Mouse (Mus musculus) bone marrow, adult 2 months (tissue): ENCODE data around the gene Gm3327. TPM values are rescaled to one million over a fixed set of nuclear protein-coding genes. Genes with fewer than 3 reads are reported as not detected.
"Not testable (repeated sequence)": the region's sequence is repeated elsewhere in the genome, so short reads cannot be mapped to it uniquely, and the experiment has no call there.

ENCODE experiments used
- H3K27ac ChIP-seq: fragments of 200-500 bp; 2 replicates; pipeline ENCODE4 v1.5.1; 2012; ENCODE audit warnings: low read depth, mild to moderate bottlenecking, control low read depth, inconsistent platforms, low read length; ENCODE audit not compliant: control insufficient read depth, poor library complexity, insufficient read depth
- H3K4me1 ChIP-seq: fragments of 200-500 bp; 2 replicates; pipeline ENCODE4 v1.6.1; 2011; ENCODE audit warnings: low read length; ENCODE audit not compliant: control insufficient read depth, insufficient read depth
- H3K4me3 ChIP-seq: fragments of 200-500 bp; replicated peaks from 2 replicates; pipeline ENCODE3; 2011; ENCODE audit warnings: mild to moderate bottlenecking, low read depth, low read length, control low read depth; ENCODE audit not compliant: control insufficient read depth
- CTCF ChIP-seq: fragments of 200-500 bp; IDR thresholded peaks from 2 replicates; pipeline ENCODE4 v1.5.1; 2011; ENCODE audit warnings: low read length, control low read depth; ENCODE audit not compliant: control insufficient read depth, insufficient read depth
- POLR2A ChIP-seq: fragments of 200-500 bp; IDR thresholded peaks from 2 replicates; pipeline ENCODE4 v1.6.1; 2011; ENCODE audit warnings: low read depth, mild to moderate bottlenecking, control low read depth, low read length, borderline replicate concordance; ENCODE audit not compliant: control insufficient read depth
- WGBS: fragments of 180-500 bp; shearing (Covaris S2); methylation state at CpG from one replicate; pipeline ENCODE4 v1.1.7; 2018; 5-methylcytosine and 5-hydroxymethylcytosine counted together
- polyA plus RNA-seq: library from polyadenylated mRNA; stranded (reverse); fragments of >200 nt; gene quantifications from 2 replicates; pipeline ENCODE4 v1.2.4, GENCODE M21; 2011; ENCODE audit warnings: low replicate concordance; ENCODE audit not compliant: missing spikeins, insufficient read depth, insufficient read length

Gm3327 gene
- not detected in 2 replicates for polyA plus RNA-seq

DNA sequence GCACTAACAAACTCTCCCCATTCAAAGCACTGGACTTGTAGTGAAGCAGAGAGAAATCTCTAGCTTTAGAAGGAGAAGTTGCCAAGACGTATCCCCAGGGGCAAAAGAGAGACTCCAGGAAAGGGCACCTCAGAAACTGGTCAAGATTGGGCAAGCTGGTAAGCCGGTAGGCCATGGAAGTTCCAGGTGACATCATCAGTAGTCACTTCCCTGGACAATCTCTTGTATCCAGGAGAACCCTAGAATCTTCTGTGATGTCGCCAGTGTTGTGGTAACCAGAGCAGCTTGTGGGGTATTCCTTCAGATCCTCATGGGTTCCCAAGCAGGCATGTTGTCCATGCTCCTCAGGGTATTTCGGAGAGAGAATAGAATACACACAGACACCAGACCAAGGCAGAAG, at the start of gene Gm3327:
Gene Gm3327, plus strand, starts transcription at position 301 of the 400 bp plus-strand sequence.
- H3K4me1 ChIP-seq, H3K27ac ChIP-seq, H3K4me3 ChIP-seq: not testable (repeated sequence)
- 68% methylated on average over 3 of the region's 4 CpGs for WGBS

DNA sequence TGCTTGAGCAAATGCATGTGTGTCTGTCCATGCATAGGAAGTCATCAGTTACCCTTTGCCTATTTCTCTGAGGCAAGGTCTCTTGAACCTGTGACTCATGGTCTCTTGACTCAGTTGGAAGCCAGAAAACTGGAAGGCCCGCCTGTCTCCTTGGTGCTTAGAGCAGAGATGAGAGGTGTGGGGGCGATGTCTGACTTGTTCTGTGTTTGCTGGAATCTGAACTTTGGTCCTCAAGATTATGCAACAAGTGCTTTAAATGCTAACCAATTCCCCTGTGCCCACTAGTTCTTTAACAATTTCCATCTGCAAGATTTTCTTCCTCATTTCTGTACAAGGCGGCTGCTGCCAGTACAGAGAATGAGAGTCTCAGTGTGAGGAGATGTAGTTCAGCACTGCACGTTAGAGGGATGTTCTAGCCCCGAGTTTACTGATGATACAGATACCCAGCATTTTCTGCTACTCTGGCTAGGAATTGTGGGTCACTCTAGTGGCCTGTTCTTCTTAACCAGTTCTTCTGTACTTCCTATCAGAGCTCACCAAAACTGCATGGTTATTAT, 45.8 kb upstream of the Gm3327 start:
- not testable (repeated sequence) for H3K4me1 ChIP-seq, H3K4me3 ChIP-seq, H3K27ac ChIP-seq
- WGBS: 29% methylated on average over 5 of the region's 5 CpGs

DNA sequence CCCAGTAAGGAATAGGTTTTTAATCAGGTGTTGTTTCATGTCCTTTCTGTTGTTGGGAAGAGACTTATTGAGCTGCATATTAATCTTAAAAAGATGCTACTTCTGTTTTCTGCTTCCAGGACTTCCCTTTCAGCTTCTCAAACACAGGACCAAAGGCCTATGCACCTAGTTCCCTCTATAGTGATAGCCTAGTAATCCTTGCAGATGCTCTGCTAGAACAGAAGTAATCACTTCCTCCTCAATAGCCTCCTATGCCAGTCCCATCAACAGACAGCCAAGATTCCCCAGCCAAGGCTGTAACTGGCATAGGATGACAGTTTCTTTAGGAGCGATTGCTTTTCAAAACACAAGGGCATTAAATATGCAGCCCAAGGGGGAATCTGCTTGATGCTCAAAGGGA, 37.1 kb upstream of the Gm3327 start:
- H3K4me3 ChIP-seq, H3K4me1 ChIP-seq, H3K27ac ChIP-seq: not testable (repeated sequence)
- 86% methylated on average over 1 of the region's 1 CpGs for WGBS

DNA sequence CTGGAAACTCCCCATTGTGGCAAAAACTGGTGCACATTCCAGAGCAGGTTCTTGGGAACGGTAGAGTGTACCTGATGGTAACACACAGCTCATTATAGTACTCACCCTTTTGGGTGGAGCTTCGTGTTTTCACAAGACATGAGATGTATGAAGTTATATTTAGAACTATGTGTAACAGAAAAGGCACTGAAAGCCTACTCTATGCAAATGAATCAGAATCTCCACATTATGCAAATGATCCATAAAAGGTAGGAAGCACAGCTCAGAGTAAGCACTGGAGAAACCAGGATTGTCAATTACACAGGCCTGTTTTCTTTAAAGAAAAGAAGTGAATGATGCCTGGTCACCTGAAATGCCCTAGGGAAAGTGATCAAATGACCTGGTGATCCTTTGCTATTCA, 36.1 kb upstream of the Gm3327 start:
- H3K4me3 ChIP-seq, H3K4me1 ChIP-seq, H3K27ac ChIP-seq: not testable (repeated sequence)
- WGBS: 46% methylated on average over 2 of the region's 2 CpGs

DNA sequence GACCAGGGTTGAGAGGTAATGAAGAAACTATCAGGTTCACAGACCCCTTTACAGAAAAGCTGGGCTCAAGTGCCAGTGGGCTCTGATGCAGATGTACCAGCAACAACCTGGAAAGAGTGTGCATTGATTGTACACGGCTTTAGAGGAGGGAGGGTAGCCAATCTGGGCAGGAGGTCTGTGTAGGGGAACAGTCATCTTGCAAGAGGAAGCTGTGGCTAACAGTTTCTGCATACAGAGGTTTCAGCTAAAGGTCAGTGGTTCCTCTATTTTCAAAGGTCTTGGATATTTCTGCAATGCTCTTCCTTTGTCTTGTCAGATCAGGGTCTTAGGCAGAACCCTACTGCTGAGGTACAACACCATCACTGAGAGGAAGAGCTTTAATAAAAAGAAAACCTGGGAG, 32.1 kb upstream of the Gm3327 start:
- H3K27ac ChIP-seq, H3K4me1 ChIP-seq, H3K4me3 ChIP-seq: not testable (repeated sequence)
- 0% methylated on average over 1 of the region's 1 CpGs for WGBS

DNA sequence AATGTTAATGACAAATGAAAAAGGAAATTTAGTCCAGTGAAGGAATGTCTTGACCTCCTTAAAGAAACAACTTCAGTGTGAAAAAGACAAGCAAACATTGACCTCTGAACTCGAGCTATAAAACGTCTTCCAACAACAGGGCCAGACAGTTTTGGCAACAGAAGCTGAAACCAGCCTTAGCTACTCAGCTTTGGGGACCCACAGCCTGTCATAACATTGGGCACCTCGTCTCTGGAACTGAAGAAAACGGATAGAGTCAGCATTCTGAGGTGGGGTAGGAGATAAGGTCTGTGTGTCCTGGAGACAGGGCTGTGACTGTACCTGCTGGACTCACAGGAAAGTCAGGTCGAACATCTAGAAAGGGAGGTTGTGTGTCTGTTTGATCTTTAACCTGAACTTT, 29.2 kb upstream of the Gm3327 start:
- not testable (repeated sequence) for H3K27ac ChIP-seq, H3K4me1 ChIP-seq, H3K4me3 ChIP-seq
- WGBS: 70% methylated on average over 5 of the region's 5 CpGs

DNA sequence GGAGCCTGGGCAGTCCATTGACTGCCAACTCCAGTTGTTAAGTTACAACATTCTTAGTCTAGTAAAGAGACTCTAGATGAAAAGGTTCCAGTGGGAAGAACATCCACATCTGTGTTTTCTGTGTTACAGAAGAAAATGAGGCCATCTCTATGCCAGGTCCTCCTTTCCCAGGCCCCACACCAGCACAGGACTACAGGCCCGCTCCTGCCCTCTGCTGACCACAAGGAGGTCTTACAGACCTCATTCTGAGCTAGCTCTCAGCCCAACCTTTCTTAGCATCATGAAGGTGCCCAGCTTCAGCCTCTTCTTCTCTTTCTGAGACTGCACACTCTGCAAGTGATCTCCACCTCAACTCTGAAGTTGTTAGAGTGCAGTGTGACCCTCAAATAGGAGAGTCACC, 23.6 kb upstream of the Gm3327 start:
- not testable (repeated sequence) for H3K27ac ChIP-seq, H3K4me3 ChIP-seq, H3K4me1 ChIP-seq
- WGBS: no CpG with 5 or more reads among the region's 1 CpGs

DNA sequence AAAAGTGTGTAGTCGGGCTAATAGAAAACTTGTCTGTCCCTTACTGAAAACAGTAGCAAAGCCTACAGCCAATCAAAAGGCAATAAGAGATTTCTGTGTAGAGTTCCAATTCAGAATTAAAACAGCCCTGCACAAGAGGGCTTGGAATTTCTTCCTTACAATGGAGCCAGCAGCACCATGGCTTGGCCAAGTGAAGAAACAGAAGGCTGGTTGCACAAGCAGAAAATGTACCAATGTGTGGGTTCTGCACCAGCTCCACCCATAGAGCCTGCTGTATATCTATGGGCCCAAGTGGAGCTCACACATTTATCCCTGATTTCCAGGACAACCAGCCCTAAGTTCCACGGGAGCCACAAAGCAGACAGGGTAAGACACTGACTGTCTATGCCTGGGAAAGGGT, 21.3 kb upstream of the Gm3327 start, which contains the start of gene Ear2:
Gene Ear2, plus strand, starts transcription at position 301 of the 400 bp plus-strand sequence.
- H3K27ac ChIP-seq, H3K4me1 ChIP-seq: not testable (repeated sequence)
- WGBS: 60% methylated on average over 2 of the region's 2 CpGs
- peak within 1 kb of the TSS; percentile 27 for H3K4me3 ChIP-seq

DNA sequence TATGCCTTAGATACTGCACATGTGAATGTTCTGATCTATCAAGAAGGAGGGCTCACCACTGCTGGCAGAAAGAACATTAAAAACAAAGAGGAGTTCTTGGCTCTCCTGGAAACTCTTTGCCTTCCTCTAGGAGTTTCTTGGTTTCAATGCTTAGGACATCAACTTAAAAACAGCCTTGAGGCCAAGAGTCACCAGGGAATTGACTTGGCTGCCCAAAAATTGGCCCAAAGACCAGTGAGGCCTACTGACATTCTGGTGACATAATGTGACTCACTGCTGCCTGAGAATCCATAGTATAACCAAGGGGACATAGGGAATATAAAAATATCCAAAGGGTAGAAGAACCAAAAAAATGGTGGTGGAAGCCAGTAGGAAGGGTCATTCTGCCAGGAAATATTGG, 12.7 kb upstream of the Gm3327 start:
- Histone ChIP-seq H3K4me3 (no peak overlapping the region), H3K27ac (no peak overlapping the region), H3K4me1 (no peaks in the 10 kb centered on the region)
- TF ChIP-seq POLR2A (no peak), CTCF (no peak)

Other genes with a start within 250 kb of the Gm3327 start
- gene Ear1, start 248.3 kb upstream of the Gm3327 start, polyA plus RNA-seq: 3.0 and 22.3 TPM in 2 replicates
- gene Ear10, start 200.3 kb upstream of the Gm3327 start, polyA plus RNA-seq: not detected in 2 replicates
- 1.5 and 4.8 TPM in 2 replicates for gene Gm8113, start 198.5 kb upstream of the Gm3327 start, polyA plus RNA-seq
- gene Ang5, start 166.8 kb upstream of the Gm3327 start, polyA plus RNA-seq: not detected in 2 replicates
- not detected in 2 replicates for gene Ang6, start 121.6 kb upstream of the Gm3327 start, polyA plus RNA-seq
- gene Ear2, start 21.2 kb upstream of the Gm3327 start, polyA plus RNA-seq: 13.7 and 37.7 TPM in 2 replicates
- gene Gm8212, start 73.8 kb downstream of the Gm3327 start, polyA plus RNA-seq: not detected in 2 replicates
- gene 4930503E14Rik, start 89.4 kb downstream of the Gm3327 start, polyA plus RNA-seq: not detected in 2 replicates
- not detected in 2 replicates for gene Gm8220, start 161.7 kb downstream of the Gm3327 start, polyA plus RNA-seq
- not detected in 2 replicates for gene Gm5930, start 214.7 kb downstream of the Gm3327 start, polyA plus RNA-seq
- not detected in 2 replicates for gene Gm8229, start 241.5 kb downstream of the Gm3327 start, polyA plus RNA-seq